Comparison of ENCODE assay signal across 8 mouse cellular contexts in genomic region chr10:21144627-21145504, GRCm38 (mm10). TPM values are rescaled to one million over a fixed set of nuclear protein-coding genes. Genes with fewer than 3 reads are reported as not detected.
DNase-seq lines count a peak whose midpoint lies in the region; ATAC-seq lines count a peak whose summit lies in the region.

No protein-coding gene starts in this region.

- peak overlapping the region; percentile 54 for H3K9ac ChIP-seq in hindbrain, embryonic 15.5 days

- H3K4me2 ChIP-seq in hindbrain, embryonic 15.5 days, result peak overlapping the region; percentile 79

- H3K4me1 ChIP-seq in hindbrain, embryonic 15.5 days (replicated peaks), result peaks cover 9% of the 10 kb centered on the region; the same call in 1 of the 2 replicates

- peak overlapping the region; percentile 82 for H3K27ac ChIP-seq in hindbrain, embryonic 15.5 days (replicated peaks)

- no peaks in the 10 kb centered on the region for H3K9me3 ChIP-seq in hindbrain, embryonic 15.5 days

- no peaks in the 10 kb centered on the region for H3K36me3 ChIP-seq in hindbrain, embryonic 15.5 days

- no peaks in the 10 kb centered on the region for H3K27me3 ChIP-seq in hindbrain, embryonic 15.5 days

- H3K4me3 ChIP-seq in hindbrain, embryonic 15.5 days, result peak overlapping the region; percentile 54

- WGBS in hindbrain, embryonic 15.5 days, result 20% methylated on average over 27 of the region's 27 CpGs

- ATAC-seq in hindbrain, embryonic 15.5 days (ENCODE audit: low FRiP score, low read depth), result peak; percentile 97

- peak; percentile 45 to 55 for DNase-seq in adrenal gland, adult 18-20 months (ENCODE audit: low spot score in 2 of 2)
- peak; percentile 51 to 61 for DNase-seq in cerebellum, postnatal 36 days
- peak; percentile 63 to 72 for DNase-seq in frontal cortex, postnatal 10 days (ENCODE audit: low spot score in 2 of 2)
- DNase-seq in left cerebral cortex, adult 18-20 months (ENCODE audit: low spot score in 2 of 2), result peak; percentile 63 to 78
- DNase-seq in lung, postnatal 10 days, result peak; percentile 76
- peak; percentile 64 for DNase-seq in retina, postnatal 7 days (ENCODE audit: low read depth, low spot score)
- DNase-seq in MN1 (ENCODE audit: low spot score), result no peak

RNA-seq across cellular contexts. Expression of gene Myb, which starts 15.9 kb away (rescaled TPM):
- total RNA-seq in adrenal gland, adult 18-20 months (2021), result not detected
- 2.9 and 3.5 TPM in 2 replicates for polyA plus RNA-seq in hindbrain, embryonic 15.5 days (2015; fragmentation: Nextera tagmentation; extraction: Ambion mirVana)
- under 1 TPM; 0.26 to 0.28 TPM for total RNA-seq in left cerebral cortex, adult 18-20 months (2021)
